Mouse (Mus musculus): ENCODE measurements at regions not wholly inside any gene's neighbourhood (a gene's known extent, or its start where the extent isn't known, plus 50 kb on each side); places are given as distances from the start of the nearest gene placed in this dataset.

GRCm38 (mm10) chr3:70319139-70319538 is 311.7 kb downstream of the Otol1 start:
- Histone ChIP-seq H3K36me3 (ENCODE audit: control insufficient read depth, insufficient read depth, low read length) (no peaks in the 10 kb centered on the region), H3K4me3 (ENCODE audit: insufficient read depth, low read depth, low read length) (no peak overlapping the region), H3K4me1 (ENCODE audit: control insufficient read depth, insufficient read depth, low read length) (no peaks in the 10 kb centered on the region), H3K27ac (replicated peaks; ENCODE audit: insufficient read depth, low read depth, low read length) (no peak overlapping the region), H3K9ac (ENCODE audit: low read depth, low read length) (no peak overlapping the region), H3K27me3 (ENCODE audit: control insufficient read depth, insufficient read depth, low read length) (no peaks in the 10 kb centered on the region), H3K79me2 (ENCODE audit: control insufficient read depth, insufficient read depth, low read length) (no peaks in the 10 kb centered on the region)
- WGBS = 77% methylated on average over 3 of the region's 3 CpGs
- DNase-seq (ENCODE audit: extremely low read depth, low read depth, low spot score) = no peak
- TF ChIP-seq POLR2A (IDR thresholded peaks at IDR 0.05; ENCODE audit: extremely low read depth, insufficient read depth, low read length) = no peak
- no peak for TF ChIP-seq CTCF (IDR thresholded peaks at IDR 0.05; ENCODE audit: low read depth, low read length)

- TF ChIP-seq CTCF (IDR thresholded peaks at IDR 0.05; ENCODE audit: low read depth, low read length) = no peak
- TF ChIP-seq POLR2A (IDR thresholded peaks at IDR 0.05; ENCODE audit: extremely low read depth, insufficient read depth, low read length) = no peak
- no peak overlapping the region for H3K4me3 ChIP-seq (ENCODE audit: insufficient read depth, low read depth, low read length)
These were observed 313.8 kb downstream of the Otol1 start for GRCm38 (mm10) chr3:70321161-70321657.

GRCm38 (mm10) chr3:70324692-70325091 is 317.3 kb downstream of the Otol1 start:
- H3K9ac ChIP-seq (ENCODE audit: low read depth, low read length) = no peak overlapping the region
- H3K27ac ChIP-seq (replicated peaks; ENCODE audit: insufficient read depth, low read depth, low read length) = no peak overlapping the region
- DNase-seq (ENCODE audit: extremely low read depth, low read depth, low spot score) = no peak
- WGBS = 65% methylated on average over 2 of the region's 2 CpGs
- H3K79me2 ChIP-seq (ENCODE audit: control insufficient read depth, insufficient read depth, low read length) = no peaks in the 10 kb centered on the region
- TF ChIP-seq CTCF (IDR thresholded peaks at IDR 0.05; ENCODE audit: low read depth, low read length) (no peak), POLR2A (IDR thresholded peaks at IDR 0.05; ENCODE audit: extremely low read depth, insufficient read depth, low read length) (no peak)
- H3K4me3 ChIP-seq (ENCODE audit: insufficient read depth, low read depth, low read length) = no peak overlapping the region
- H3K4me1 ChIP-seq (ENCODE audit: control insufficient read depth, insufficient read depth, low read length) = no peaks in the 10 kb centered on the region
- no peaks in the 10 kb centered on the region for H3K27me3 ChIP-seq (ENCODE audit: control insufficient read depth, insufficient read depth, low read length)
- H3K36me3 ChIP-seq (ENCODE audit: control insufficient read depth, insufficient read depth, low read length) = no peaks in the 10 kb centered on the region

More at GRCm38 (mm10) chr3:70321161-70321657, 313.8 kb downstream of the Otol1 start:
- Histone ChIP-seq H3K79me2 (ENCODE audit: control insufficient read depth, insufficient read depth, low read length) (no peaks in the 10 kb centered on the region), H3K27ac (replicated peaks; ENCODE audit: insufficient read depth, low read depth, low read length) (no peak overlapping the region), H3K9ac (ENCODE audit: low read depth, low read length) (no peak overlapping the region), H3K4me1 (ENCODE audit: control insufficient read depth, insufficient read depth, low read length) (no peaks in the 10 kb centered on the region), H3K27me3 (ENCODE audit: control insufficient read depth, insufficient read depth, low read length) (no peaks in the 10 kb centered on the region), H3K36me3 (ENCODE audit: control insufficient read depth, insufficient read depth, low read length) (no peaks in the 10 kb centered on the region)
- no peak for DNase-seq (ENCODE audit: extremely low read depth, low read depth, low spot score)
